Mouse (Mus musculus): ENCODE data around the gene Sds. TPM values are rescaled to one million over a fixed set of nuclear protein-coding genes. Genes with fewer than 3 reads are reported as not detected.

Gene Sds
- total RNA-seq (2021) = not detected

DNA sequence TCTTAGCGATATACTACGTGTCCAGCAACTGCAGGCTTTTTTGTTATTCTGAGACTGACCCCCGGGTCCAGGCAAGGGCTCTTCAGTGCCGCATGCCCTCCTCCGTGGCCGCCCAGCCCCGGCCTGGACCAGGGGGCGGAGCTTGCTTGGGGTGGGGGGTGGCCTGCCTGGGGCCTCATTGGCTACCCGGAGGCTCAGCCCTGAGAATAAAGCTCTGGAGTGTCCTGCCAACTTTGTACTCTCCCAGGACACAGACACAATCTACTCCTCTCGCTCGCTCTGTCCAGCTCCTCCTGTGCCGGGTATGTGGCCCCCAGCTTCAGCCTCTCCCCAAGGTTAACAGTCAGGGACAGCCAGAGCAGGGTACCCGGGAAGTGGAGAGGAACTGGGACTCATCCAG, at the start of gene Sds:
Gene Sds, plus strand, starts transcription at position 231 of the 400 bp plus-strand sequence.
- no peak for DNase-seq

DNA sequence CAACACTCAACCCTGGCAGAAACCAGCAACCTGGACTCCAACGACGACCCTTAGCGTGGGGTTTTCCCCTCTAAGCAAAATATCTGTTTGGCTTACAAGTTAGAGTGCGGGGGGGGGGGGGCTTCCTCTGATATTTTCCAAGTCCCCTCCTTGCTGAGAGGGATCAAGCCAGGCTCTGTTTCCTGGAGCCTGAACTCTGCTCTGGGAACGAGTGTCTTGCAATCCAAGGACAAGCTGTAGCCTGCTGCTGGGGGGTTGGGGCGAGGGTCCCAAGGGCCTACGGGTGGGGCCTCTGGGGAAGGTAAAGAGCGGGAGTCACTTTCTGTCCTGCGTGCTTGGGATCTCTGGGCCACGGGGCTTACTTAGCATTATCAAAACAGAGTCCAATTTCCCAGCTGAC, 49.8 kb upstream of the Sds start:
- no peak for DNase-seq

DNA sequence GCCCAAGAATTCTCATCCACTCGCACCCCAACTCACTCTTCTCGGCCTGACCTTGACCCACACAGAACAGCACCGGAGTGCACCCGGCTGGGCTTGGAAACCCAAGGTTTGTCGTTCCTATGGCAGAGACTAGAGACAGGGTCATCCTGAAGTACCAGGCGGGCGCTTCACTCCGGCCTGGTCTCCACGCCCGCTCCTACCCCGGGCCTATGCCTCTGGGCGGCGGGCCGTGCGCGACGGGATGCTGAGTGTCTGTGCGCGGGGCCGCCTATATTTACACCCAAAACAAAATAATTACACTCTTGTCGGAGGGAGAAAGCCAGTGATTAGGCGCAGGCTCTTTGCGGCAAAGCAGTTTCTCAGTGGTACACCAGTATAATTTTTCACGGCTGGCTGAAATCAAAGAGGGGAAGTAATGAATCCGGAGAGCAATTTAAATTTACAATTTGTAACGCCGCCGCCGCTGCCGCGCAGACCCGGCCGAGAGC, 48.8 kb upstream of the Sds start:
- no peak for DNase-seq

DNA sequence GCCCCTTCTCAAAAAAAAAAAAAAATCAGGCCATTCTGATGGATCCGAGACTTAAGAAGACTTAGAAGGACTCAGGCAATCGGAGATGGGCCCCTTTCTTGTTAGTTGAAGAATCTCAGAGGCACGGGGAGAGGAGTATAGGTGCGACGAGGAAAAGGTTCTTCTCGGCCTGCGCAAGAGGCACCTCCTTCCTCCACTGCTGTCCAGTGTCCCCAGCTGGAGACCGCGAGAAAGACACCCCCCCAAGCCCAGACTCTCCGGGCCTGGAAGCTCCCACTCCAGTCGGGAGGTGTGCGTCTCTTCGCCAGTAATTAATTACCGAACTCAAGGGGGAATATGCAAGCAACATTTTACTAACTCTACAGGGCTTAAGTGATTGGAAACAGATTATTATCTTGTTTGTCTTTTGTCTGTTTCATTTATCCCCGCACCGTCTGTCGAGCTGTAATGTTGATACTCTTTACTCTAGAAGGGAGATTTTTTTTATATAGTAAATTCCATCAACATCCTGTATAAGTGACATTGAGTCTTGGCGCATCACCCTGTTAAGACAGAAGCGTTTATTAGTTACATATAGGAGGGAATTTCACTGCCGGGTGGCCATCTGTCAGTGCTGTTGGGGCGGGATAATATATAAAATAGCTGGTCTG, 48.0 kb upstream of the Sds start:
- DNase-seq = no peak

DNA sequence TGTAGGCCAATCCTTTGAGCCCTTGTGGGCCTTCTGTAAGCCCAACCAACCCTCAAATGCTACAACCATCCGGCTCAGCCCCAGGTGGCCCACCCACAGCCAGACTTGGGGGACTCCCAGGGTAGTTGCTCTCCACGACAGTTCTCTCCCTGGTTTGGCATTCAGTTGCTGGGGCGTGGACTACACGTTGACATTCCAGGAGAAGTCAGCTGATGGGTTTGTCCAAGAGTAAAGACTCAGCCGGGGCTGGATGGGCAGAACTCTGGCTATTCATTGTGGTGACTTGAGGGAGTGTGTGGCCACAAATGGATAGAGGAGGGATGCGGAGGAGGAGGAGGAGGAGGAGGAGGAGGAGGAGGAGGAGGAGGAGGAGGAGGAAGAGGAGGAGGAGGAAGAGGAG, 47.3 kb upstream of the Sds start:
- DNase-seq = no peak

DNA sequence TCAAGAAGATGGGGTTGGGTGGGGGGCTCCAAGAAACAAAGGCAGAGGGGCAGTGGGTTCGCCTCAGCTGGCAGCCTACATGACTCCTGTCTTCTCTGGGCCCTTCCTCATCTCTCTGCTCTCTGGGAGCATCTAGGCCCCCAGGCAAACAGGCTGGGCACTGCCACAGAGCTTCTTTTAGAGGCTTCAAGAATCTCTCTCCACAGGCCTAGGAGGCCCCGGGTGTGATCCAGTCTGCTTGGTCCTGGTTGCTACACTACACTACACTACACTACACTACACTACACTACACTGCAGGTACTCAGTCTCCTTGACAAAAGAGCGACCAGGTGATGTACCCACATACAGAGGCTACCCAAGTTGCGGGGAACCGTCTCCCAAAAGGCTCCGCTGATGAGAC, 46.6 kb upstream of the Sds start:
- DNase-seq = no peak

DNA sequence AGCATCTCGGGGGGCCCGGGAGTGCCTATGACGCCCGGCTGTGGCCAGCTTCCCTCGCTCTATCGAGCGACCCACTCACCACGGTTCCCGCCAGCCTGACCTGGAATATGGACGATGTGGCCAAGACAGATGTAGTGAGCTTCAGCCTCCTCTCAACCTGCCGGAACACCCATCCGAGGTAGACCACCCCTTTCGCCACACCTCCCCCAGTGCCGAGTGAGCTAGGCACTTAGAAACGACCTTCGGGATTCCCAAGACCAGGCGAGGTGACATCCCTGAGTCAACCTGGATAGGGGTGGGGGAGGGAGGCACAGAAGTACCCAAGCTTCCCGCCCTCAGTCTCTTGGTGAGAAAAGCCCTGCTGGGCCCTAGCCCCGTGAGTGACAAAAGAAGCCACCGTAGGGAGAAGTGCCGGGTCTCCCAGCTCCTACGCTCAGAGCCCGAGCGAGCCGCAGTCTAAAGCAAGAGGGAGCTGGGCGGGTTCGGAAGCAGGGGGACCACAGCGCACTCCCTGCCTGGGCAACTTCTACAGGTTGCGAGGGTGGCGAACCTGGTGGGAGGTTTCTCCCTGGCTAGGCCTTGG, 45.2 kb upstream of the Sds start:
- no peak for DNase-seq

DNA sequence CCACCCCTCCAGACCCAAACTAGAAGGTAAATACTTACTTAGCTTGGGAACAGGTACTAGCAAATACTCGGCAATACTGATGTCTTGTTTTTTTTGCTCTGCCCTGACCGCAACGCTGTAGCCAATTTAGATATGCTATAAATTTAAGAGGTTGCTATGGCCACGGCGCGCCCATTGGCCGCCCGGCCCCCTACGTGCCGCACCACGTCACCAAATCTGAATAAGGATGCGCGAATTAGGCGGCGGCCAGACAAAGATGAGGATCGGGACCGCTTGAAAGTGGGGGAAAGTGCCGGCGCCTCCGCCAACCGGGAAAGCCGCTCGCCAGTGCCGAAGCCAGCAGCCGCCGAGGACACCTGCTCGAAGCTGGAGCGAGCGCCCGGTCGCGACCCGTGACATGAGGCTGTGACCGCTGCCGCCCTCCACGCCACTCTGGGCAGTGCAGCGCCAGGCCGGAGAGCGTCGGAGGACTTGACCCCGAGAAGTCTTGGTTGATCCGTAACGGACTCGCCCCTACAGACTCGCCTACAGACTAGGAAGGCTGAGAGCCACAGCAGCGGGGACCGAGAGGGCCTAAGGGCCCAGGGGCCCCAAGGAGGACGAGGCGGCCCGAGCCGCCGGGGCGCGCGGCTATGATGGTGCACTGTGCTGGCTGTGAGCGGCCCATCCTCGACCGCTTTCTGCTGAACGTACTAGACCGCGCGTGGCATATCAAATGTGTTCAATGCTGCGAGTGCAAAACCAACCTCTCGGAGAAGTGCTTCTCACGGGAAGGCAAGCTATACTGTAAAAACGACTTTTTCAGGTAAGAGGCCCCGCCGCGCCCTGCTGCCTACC, 44.5 kb upstream of the Sds start, which contains the start of gene Lhx5:
Gene Lhx5, plus strand, starts transcription at position 51 of the 837 bp plus-strand sequence.
- DNase-seq = no peak

DNA sequence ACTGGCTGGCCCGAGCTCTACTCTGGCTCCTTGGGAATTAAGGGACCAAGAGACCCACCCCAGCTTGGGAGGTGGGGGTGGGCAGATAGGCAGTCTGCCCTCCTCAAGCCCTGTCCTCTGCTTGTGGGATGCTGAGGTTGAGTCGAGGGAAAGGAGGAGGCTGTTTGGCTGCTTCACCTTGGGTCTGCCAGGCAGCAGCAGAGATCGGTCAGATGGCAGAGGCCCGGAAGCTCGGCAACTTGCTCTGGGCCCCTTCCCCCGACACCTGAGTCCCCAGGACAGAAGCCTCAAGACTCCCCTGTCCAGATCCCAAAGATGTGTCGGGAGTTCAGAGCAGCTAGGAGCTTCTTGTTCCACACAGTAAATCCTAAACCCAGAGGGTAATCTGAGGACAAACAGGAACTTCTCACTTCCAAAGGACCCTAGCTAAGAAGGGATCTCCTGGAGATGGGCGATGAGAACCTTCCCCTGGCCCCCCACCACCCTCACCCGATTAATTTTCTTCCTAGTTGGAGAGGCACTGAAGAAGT, 43.8 kb upstream of the Sds start:
- DNase-seq = no peak

DNA sequence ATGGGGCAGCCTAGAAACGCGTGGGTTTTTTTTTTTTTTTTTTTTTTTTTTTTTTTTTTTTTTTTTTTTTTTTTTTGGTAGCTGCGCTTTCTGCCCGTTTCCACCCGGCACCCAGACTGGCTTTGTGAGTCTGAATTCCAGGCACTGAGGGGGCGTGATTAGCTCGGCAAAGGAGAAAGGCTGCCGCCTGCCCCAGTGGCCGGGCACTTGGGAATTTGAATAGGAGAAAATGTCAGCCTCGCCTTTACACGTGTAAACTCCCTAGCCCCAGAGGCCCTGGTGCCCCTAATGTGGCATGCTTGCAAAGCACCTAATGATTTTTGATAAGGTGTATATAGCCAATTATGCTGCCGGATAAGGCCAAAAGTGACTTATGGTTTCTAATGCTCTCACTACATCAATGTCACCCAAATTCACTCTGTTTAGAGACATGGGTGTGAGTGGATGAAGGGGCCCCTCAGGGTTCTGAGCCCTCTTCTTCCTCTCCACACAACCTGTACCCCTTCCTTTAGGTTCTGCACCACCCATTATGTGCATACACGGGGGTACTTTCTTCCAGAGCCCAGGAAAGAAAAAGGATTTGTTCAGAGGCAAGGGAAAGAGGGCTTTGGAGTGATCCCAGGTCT, 43.1 kb upstream of the Sds start:
- DNase-seq = no peak

DNA sequence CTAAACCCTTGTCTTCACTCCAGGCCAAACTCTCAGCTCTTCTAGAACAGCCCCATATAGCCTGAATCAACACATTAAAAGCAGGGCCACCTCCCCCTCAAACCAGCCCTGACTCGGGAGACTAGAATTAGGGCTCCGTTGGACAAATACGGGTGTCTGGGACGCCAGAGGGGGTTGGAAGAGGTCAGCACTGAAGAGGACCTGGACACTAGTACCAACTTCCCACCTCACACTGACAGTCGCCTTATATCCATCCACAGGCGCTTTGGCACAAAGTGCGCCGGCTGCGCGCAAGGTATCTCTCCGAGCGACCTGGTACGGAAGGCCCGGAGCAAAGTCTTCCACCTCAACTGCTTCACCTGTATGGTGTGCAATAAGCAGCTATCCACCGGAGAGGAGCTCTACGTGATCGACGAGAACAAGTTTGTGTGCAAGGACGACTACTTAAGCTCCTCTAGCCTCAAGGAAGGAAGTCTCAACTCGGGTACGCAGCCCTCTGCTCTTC, 42.0 kb upstream of the Sds start:
- DNase-seq = no peak

DNA sequence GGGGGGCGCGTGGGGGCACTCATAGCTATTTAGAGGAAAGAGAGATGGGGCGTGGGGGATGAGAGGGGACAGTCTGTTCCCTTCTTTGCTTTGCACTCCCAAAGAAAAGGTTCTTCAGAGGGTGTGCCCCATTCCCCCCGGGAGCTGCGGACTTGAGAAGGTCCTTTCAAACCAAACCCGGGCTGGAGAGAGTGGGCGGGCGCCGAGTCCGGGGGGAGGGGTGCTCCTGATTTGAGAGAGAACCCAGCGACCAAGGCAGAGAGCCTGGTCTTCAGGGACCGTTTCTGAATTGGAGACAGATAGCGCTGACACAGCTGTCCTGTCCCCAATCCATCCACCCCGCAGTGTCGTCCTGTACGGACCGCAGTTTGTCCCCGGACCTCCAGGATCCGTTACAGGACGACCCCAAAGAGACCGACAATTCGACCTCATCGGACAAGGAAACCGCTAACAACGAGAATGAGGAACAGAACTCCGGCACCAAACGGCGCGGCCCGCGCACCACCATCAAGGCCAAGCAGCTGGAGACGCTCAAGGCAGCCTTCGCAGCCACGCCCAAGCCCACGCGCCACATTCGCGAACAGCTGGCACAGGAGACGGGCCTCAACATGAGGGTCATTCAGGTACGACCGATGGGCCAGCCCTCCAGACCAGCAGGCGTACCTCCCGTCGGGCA, 41.2 kb upstream of the Sds start:
- DNase-seq = no peak

DNA sequence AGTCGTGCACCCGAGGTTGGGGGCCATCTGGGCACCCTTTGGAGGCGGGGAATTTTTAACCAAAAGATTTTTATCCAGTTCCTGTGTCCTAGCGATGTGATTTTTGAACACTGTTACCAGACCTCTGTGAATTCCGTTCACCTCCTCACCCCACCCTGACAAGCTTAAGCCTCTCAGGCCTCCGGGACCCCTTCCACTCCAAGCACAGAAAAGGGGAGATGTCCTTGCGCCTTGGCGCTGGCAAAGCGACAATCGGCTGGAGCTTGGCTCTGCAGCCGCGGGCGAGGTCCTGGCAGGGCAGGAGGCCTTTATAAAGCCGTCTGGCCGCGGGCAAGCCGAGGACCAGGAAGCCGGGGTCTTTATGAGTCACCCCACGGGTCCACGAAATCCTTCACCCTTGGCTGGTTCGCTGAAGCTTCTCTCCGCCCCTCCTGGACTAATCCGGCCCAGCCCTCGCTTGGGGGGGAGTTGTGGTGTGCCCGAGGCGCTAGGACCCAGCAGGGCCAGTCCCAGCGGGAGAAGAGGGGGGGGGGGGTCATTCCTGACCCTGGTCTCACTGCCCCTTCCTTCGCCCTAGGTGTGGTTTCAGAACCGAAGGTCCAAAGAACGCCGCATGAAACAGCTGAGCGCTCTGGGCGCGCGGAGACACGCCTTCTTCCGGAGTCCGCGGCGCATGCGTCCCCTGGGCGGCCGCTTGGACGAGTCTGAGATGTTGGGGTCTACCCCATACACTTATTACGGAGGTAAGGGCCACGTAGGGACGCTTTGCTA, 40.4 kb upstream of the Sds start:
- no peak for DNase-seq

DNA sequence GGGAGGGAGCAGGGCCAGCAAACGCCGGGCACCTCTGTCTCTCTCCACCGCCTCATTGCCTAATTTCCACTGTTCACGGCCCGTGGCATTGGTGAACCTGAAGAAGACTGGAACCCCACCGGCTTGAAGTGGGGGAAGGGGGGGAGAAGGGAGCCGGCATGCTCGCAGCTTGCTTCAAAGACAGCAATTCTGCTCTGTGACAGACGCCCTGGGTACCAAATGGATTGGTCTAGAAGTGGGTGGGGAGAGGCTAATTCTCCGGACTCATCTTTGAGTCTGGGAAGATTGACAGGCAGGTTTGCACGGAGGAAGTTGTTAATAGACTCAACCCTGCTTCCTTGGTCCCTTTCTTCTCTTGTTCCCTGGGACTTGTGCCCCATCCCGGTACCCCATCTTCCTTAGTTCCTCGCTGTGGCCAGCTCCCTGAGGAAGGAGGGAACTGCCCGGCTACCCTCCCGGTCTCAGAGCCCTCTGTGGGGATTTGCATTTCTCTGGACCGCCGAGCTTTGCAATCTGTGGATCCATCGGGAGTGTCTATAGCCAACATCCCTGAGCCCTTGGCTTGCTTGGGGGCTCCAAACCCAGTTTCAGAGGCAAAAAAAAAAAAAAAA, 39.3 kb upstream of the Sds start:
- DNase-seq = no peak

DNA sequence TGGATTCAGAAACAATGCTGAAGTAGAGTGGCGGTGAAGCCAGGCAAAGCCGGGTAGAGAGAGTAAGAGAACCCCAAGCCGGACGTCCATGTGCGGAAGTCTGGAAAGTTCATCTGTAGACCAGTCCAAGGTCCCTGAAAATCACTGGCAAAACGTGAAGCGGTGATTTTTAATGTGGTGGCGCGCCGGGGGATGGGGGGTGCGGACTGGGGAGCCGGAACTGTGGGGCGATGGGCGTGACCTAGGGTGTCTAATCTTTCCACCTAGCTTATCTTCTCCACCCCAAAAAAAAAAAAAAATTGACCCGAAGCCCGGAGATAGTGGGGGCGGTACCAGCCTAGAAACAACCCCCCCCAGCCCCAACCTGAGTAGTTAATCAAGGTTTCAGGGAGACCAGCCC, 38.8 kb upstream of the Sds start:
- no peak for DNase-seq

DNA sequence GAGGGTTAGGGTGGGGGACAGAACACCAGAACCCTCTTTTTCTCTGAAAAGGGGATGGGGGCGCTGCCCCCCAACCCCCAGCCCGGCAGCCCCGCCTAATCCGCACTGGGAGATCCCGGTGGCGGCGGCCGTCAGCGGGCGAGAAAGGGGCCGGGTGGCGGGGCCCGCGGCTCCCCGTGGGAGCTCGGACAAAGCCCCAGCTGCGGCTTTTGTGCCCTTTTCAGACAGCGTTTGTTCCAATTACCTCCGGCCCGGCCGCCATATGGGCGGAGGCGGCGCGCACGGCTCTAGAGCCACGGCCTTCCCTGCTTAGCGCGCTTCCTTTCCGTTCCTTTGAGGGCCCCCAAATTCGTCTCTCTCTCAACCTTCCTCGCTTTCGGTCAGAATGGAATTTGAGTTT, 38.3 kb upstream of the Sds start:
- no peak for DNase-seq

DNA sequence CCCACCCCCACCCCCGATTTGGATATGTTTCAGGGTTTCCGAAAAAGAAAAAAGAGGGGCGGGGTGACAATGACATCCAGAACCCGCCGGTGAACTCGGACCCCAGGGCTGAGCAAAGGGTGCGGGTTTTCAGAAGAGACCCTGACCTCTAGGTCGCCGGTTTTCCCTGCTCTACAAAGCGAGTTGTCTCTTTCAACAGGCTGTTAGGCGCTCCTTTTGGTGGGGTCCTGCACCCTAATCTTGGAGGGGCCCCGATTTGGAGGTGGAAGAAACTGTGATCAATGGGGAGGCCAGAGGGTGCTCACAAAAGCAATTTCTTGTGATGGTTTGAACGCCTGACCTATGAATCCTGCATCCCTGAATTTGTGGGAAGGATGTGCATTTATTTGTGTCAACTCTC, 37.9 kb upstream of the Sds start:
- no peak for DNase-seq

DNA sequence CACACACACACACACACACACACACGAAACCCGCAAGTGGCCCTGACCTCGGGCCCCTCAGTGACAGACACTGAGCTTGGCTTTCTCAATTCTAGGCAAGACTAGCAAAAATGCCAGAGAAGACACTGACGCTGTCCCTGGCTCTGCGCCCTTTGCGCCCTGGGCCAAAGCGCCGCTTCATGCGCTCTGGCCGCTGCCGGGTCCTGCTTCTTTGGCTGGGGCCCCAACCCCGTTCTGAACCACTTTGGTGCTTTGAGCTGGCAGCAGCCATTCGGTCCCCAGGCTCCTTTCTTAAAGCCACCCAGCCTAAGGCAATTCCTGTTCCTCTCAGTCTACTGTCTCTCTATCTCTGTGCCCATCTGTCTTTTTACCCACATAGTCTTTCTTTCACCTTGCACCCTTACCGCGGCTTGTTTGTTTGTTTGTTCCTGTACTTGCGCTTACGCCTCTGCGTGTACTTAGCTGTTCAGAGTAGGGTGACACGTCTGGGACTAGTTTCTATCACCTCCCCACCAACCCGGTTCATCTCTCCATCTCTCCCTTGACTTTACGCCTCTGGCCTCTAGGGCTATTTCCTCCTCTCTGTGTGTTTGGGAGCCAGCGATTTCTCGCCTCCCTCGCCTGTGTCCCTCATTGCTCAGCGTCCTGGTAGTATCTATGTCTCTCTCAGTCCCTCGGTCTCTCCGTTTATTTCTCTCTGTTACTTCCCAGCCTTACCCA, 37.2 kb upstream of the Sds start:
- DNase-seq = no peak

DNA sequence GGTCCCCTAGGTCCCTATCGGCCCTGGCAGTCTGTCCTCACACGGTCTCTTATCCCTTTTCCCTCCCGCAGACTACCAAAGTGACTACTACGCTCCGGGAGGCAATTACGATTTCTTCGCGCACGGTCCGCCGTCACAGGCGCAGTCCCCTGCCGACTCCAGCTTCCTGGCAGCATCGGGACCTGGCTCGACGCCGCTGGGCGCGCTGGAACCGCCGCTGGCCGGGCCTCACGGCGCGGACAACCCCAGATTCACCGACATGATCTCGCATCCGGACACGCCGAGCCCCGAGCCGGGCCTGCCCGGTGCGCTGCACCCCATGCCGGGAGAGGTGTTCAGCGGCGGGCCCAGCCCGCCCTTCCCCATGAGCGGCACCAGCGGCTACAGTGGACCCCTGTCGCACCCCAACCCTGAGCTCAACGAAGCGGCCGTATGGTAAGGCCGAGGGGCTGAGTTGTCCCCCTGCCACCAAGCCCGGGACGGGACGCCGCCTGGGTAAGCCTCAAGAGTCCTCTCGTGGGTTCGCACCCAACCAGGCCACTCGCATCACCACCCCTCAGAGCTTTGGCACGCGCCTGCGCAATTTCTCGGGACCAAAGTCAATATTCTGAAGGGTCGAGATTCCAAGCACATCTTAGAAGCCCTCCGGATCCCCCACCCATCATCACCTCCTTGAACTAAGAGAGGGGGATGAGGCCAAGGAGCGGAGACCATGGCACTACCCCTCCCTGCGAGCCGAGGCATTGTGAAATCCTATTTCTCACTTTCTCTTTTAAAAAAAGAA, 36.2 kb upstream of the Sds start:
- DNase-seq = no peak

Measured in layer of hippocampus, postnatal 36 days (tissue).